Mouse (Mus musculus): ENCODE measurements around the gene Rai1. TPM values are rescaled to one million over a fixed set of nuclear protein-coding genes. Genes with fewer than 3 reads are reported as not detected.

Rai1 gene
- polyA plus RNA-seq, 1 experiment from 2014 or later: 16.1 TPM

DNA sequence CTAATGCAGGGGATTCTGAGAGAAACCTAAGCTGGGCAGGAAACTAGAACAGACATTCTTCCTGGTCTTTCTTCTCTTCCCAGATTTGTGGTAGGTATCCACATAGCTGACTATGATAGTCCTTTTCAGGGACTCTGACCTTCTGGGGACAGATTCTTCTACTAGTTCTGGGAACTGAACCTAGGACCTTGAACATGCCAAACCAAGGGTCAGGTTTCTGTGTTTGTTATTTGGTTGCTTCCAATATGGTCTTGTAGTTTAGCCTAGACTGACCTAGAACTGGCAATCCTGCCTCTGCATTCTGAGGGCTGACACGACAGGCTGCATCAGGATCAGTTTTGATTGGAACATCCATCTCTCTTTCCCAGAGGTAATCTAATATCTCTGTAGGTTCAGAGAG lies 27.2 kb downstream of the Rai1 start:
- peaks cover 23% of the 10 kb centered on the region for H3K4me1 ChIP-seq (ENCODE audit: control insufficient read depth, insufficient read depth, low read length)
- no peaks in the 10 kb centered on the region for H3K9me3 ChIP-seq (replicated peaks; ENCODE audit: control insufficient read depth, low read length)
- WGBS: 63% methylated on average over 1 of the region's 1 CpGs
- no peak for ATAC-seq (ENCODE audit: insufficient read depth, low FRiP score)
- H3K9ac ChIP-seq (ENCODE audit: low read length): no peak overlapping the region
- no peak overlapping the region for H3K4me3 ChIP-seq (replicated peaks; ENCODE audit: low read length)
- H3K27me3 ChIP-seq (ENCODE audit: control insufficient read depth, insufficient read depth, low read length): no peaks in the 10 kb centered on the region
- no peaks in the 10 kb centered on the region for H3K36me3 ChIP-seq (ENCODE audit: control insufficient read depth, insufficient read depth, low read length)
- no peak overlapping the region for H3K4me2 ChIP-seq (ENCODE audit: low read depth, low read length)
- H3K27ac ChIP-seq (ENCODE audit: low read length): no peak overlapping the region

GRCm38 (mm10) chr11:60136491-60136890 lies 31.7 kb downstream of the Rai1 start:
- 73% methylated on average over 1 of the region's 1 CpGs for WGBS
- Histone ChIP-seq H3K27me3 (ENCODE audit: control insufficient read depth, insufficient read depth, low read length) (no peaks in the 10 kb centered on the region), H3K4me3 (replicated peaks; ENCODE audit: low read length) (no peak overlapping the region), H3K4me2 (ENCODE audit: low read depth, low read length) (no peak overlapping the region), H3K4me1 (ENCODE audit: control insufficient read depth, insufficient read depth, low read length) (peaks cover 13% of the 10 kb centered on the region), H3K27ac (ENCODE audit: low read length) (no peak overlapping the region), H3K9ac (ENCODE audit: low read length) (no peak overlapping the region), H3K36me3 (ENCODE audit: control insufficient read depth, insufficient read depth, low read length) (no peaks in the 10 kb centered on the region), H3K9me3 (replicated peaks; ENCODE audit: control insufficient read depth, low read length) (no peaks in the 10 kb centered on the region)
- ATAC-seq (ENCODE audit: insufficient read depth, low FRiP score): no peak

GRCm38 (mm10) chr11:60137170-60137569 lies 32.4 kb downstream of the Rai1 start:
- Histone ChIP-seq H3K4me3 (replicated peaks; ENCODE audit: low read length) (no peak overlapping the region), H3K4me1 (ENCODE audit: control insufficient read depth, insufficient read depth, low read length) (peaks cover 19% of the 10 kb centered on the region), H3K9me3 (replicated peaks; ENCODE audit: control insufficient read depth, low read length) (no peaks in the 10 kb centered on the region), H3K4me2 (ENCODE audit: low read depth, low read length) (no peak overlapping the region), H3K27ac (ENCODE audit: low read length) (no peak overlapping the region), H3K9ac (ENCODE audit: low read length) (no peak overlapping the region), H3K36me3 (ENCODE audit: control insufficient read depth, insufficient read depth, low read length) (no peaks in the 10 kb centered on the region), H3K27me3 (ENCODE audit: control insufficient read depth, insufficient read depth, low read length) (no peaks in the 10 kb centered on the region)
- ATAC-seq (ENCODE audit: insufficient read depth, low FRiP score): no peak

GRCm38 (mm10) chr11:60139141-60139733 lies 34.4 kb downstream of the Rai1 start:
- Histone ChIP-seq H3K4me2 (ENCODE audit: low read depth, low read length) (peak overlapping the region; percentile 98), H3K36me3 (ENCODE audit: control insufficient read depth, insufficient read depth, low read length) (no peaks in the 10 kb centered on the region), H3K4me3 (replicated peaks; ENCODE audit: low read length) (peak overlapping the region; percentile 57), H3K9ac (ENCODE audit: low read length) (peak overlapping the region; percentile 76), H3K9me3 (replicated peaks; ENCODE audit: control insufficient read depth, low read length) (no peaks in the 10 kb centered on the region), H3K4me1 (ENCODE audit: control insufficient read depth, insufficient read depth, low read length) (peaks cover 33% of the 10 kb centered on the region), H3K27ac (ENCODE audit: low read length) (peak overlapping the region; percentile 48; the same call in 1 of the 2 replicates), H3K27me3 (ENCODE audit: control insufficient read depth, insufficient read depth, low read length) (no peaks in the 10 kb centered on the region)
- 7% methylated on average over 24 of the region's 24 CpGs for WGBS
- ATAC-seq (ENCODE audit: insufficient read depth, low FRiP score): peak; percentile 30; the same call in 1 of the 2 replicates

GRCm38 (mm10) chr11:60139734-60140371 lies 35.0 kb downstream of the Rai1 start:
- peak overlapping the region; percentile 57 for H3K4me3 ChIP-seq (replicated peaks; ENCODE audit: low read length)
- no peaks in the 10 kb centered on the region for H3K27me3 ChIP-seq (ENCODE audit: control insufficient read depth, insufficient read depth, low read length)
- WGBS: under 1% methylated on average over 66 of the region's 66 CpGs
- H3K9ac ChIP-seq (ENCODE audit: low read length): peak overlapping the region; percentile 76
- peaks cover 35% of the 10 kb centered on the region for H3K4me1 ChIP-seq (ENCODE audit: control insufficient read depth, insufficient read depth, low read length)
- H3K27ac ChIP-seq (ENCODE audit: low read length): peak overlapping the region; percentile 48; the same call in 1 of the 2 replicates
- ATAC-seq (ENCODE audit: insufficient read depth, low FRiP score): peak; percentile 67; the same call in 1 of the 2 replicates
- peak overlapping the region; percentile 98 for H3K4me2 ChIP-seq (ENCODE audit: low read depth, low read length)
- no peaks in the 10 kb centered on the region for H3K36me3 ChIP-seq (ENCODE audit: control insufficient read depth, insufficient read depth, low read length)
- H3K9me3 ChIP-seq (replicated peaks; ENCODE audit: control insufficient read depth, low read length): no peaks in the 10 kb centered on the region

GRCm38 (mm10) chr11:60140586-60141284 lies 35.9 kb downstream of the Rai1 start:
- 0 out of 2 replicates have a peak, but pooled peaks have one; percentile 12 for ATAC-seq (ENCODE audit: insufficient read depth, low FRiP score)

DNA sequence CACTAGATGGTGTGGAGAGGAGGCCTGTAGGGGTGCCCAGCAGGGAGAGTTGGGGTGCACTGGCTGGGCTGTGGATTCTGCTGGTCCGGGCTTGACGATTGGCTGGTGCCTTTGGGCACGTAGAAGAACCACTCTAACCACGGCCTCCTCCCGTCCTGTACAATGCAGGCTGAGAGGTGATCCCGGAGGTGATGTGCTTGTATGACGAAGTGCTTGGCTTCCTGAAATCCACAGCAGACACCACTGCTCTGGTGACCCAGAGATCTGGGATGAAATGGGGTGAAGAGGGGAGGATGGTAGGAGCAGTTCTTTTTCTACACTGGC lies 36.4 kb downstream of the Rai1 start:
- WGBS: 22% methylated on average over 7 of the region's 7 CpGs
- H3K4me2 ChIP-seq (ENCODE audit: low read depth, low read length): peak overlapping the region; percentile 98
- ATAC-seq (ENCODE audit: insufficient read depth, low FRiP score): no peak
- peak overlapping the region; percentile 76; the same call in 1 of the 2 replicates for H3K9ac ChIP-seq (ENCODE audit: low read length)
- no peaks in the 10 kb centered on the region for H3K27me3 ChIP-seq (ENCODE audit: control insufficient read depth, insufficient read depth, low read length)
- H3K9me3 ChIP-seq (replicated peaks; ENCODE audit: control insufficient read depth, low read length): no peaks in the 10 kb centered on the region
- peak overlapping the region; percentile 35 for H3K4me3 ChIP-seq (replicated peaks; ENCODE audit: low read length)
- H3K4me1 ChIP-seq (ENCODE audit: control insufficient read depth, insufficient read depth, low read length): peaks cover 35% of the 10 kb centered on the region
- H3K36me3 ChIP-seq (ENCODE audit: control insufficient read depth, insufficient read depth, low read length): no peaks in the 10 kb centered on the region
- H3K27ac ChIP-seq (ENCODE audit: low read length): peak overlapping the region; percentile 8; the same call in 1 of the 2 replicates

More at GRCm38 (mm10) chr11:60140586-60141284, 35.9 kb downstream of the Rai1 start:
- H3K4me1 ChIP-seq (ENCODE audit: control insufficient read depth, insufficient read depth, low read length): peaks cover 35% of the 10 kb centered on the region
- H3K4me2 ChIP-seq (ENCODE audit: low read depth, low read length): peak overlapping the region; percentile 98
- H3K36me3 ChIP-seq (ENCODE audit: control insufficient read depth, insufficient read depth, low read length): no peaks in the 10 kb centered on the region
- H3K4me3 ChIP-seq (replicated peaks; ENCODE audit: low read length): peak overlapping the region; percentile 57
- H3K9me3 ChIP-seq (replicated peaks; ENCODE audit: control insufficient read depth, low read length): no peaks in the 10 kb centered on the region
- H3K27ac ChIP-seq (ENCODE audit: low read length): peak overlapping the region; percentile 48
- no peaks in the 10 kb centered on the region for H3K27me3 ChIP-seq (ENCODE audit: control insufficient read depth, insufficient read depth, low read length)
- H3K9ac ChIP-seq (ENCODE audit: low read length): peak overlapping the region; percentile 76
- 3% methylated on average over 29 of the region's 32 CpGs for WGBS

DNA sequence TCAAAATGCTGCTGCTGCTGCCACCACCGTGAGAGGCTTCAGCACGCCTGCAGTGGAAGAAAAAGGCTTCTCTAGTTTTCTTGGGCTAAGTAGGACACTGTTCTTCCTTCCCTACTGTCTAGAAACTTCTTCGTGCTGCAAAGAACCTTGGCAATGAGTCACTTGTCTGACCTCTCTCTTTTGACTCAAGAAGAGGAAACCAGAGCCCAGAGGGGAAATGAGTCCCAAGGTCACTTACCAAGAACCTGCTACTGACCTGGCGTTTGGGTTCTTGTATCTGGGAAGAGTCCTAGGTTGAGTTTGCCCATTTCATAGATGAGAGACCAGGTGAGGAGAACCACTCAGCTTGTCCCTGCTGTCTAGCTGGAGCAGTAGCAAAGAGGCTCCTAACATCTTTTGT lies 38.3 kb downstream of the Rai1 start:
- Histone ChIP-seq H3K4me3 (replicated peaks; ENCODE audit: low read length) (no peak overlapping the region), H3K4me1 (ENCODE audit: control insufficient read depth, insufficient read depth, low read length) (peaks cover 35% of the 10 kb centered on the region), H3K27ac (ENCODE audit: low read length) (no peak overlapping the region), H3K36me3 (ENCODE audit: control insufficient read depth, insufficient read depth, low read length) (no peaks in the 10 kb centered on the region), H3K9me3 (replicated peaks; ENCODE audit: control insufficient read depth, low read length) (no peaks in the 10 kb centered on the region), H3K4me2 (ENCODE audit: low read depth, low read length) (no peak overlapping the region), H3K9ac (ENCODE audit: low read length) (no peak overlapping the region), H3K27me3 (ENCODE audit: control insufficient read depth, insufficient read depth, low read length) (no peaks in the 10 kb centered on the region)
- ATAC-seq (ENCODE audit: insufficient read depth, low FRiP score): no peak
- 61% methylated on average over 4 of the region's 4 CpGs for WGBS

DNA sequence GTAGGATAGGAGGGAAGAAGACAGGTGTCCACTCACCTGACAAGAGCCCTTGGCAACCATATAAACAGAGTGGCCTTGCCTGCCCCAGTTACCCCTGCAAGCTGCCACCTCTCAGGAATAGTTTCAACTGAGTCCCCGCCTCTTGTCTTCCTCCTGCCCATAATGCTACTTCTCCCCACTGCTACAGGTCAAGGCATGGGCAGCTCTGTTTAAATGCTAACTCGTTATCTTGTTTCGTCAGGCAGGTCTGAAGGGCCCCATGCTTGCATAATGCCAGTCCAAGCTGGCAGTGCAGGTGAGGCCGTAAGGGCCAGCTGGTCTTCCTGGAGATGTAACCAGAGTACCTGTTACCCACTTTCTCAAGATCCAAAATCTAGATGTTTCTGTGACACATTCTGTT lies 41.4 kb downstream of the Rai1 start:
- no peaks in the 10 kb centered on the region for H3K9me3 ChIP-seq (replicated peaks; ENCODE audit: control insufficient read depth, low read length)
- H3K27me3 ChIP-seq (ENCODE audit: control insufficient read depth, insufficient read depth, low read length): no peaks in the 10 kb centered on the region
- no peak for ATAC-seq (ENCODE audit: insufficient read depth, low FRiP score)
- H3K36me3 ChIP-seq (ENCODE audit: control insufficient read depth, insufficient read depth, low read length): no peaks in the 10 kb centered on the region
- no peak overlapping the region for H3K27ac ChIP-seq (ENCODE audit: low read length)
- H3K4me1 ChIP-seq (ENCODE audit: control insufficient read depth, insufficient read depth, low read length): peaks cover 33% of the 10 kb centered on the region
- 74% methylated on average over 4 of the region's 4 CpGs for WGBS
- H3K4me2 ChIP-seq (ENCODE audit: low read depth, low read length): no peak overlapping the region
- no peak overlapping the region for H3K9ac ChIP-seq (ENCODE audit: low read length)
- H3K4me3 ChIP-seq (replicated peaks; ENCODE audit: low read length): no peak overlapping the region
